Mouse (Mus musculus) myocyte (in vitro differentiated cells): ENCODE measurements around the gene Nf1. TPM values are rescaled to one million over a fixed set of nuclear protein-coding genes. Genes with fewer than 3 reads are reported as not detected.
A peak's percentile ranks its signal among the peaks of the same experiment; 100 is the strongest.

Experiments used
- H3K27me3 ChIP-seq: one replicate; pipeline ENCODE4 v1.6.1; 2011; ENCODE audit not compliant: control insufficient read depth, insufficient read depth, insufficient read length
- H3K36me3 ChIP-seq: one replicate; pipeline ENCODE4 v1.6.1; 2011; ENCODE audit not compliant: control insufficient read depth, insufficient read depth
- H3K4me2 ChIP-seq: one replicate; pipeline ENCODE4 v1.6.1; 2011; ENCODE audit warnings: low read depth, control low read depth
- H3K4me3 ChIP-seq: one replicate; pipeline ENCODE4 v1.5.1; 2011; ENCODE audit warnings: mild to moderate bottlenecking, control low read depth, moderate library complexity
- H3K79me2 ChIP-seq: one replicate; pipeline ENCODE4 v1.6.1; 2011; ENCODE audit not compliant: control insufficient read depth, insufficient read depth
- H3ac ChIP-seq: one replicate; pipeline ENCODE4 v1.6.1; 2011; ENCODE audit not compliant: control insufficient read depth, insufficient read length
- CEBPB ChIP-seq: IDR thresholded peaks from 2 replicates; pipeline ENCODE4 v1.6.1; 2011; ENCODE audit warnings: mild to moderate bottlenecking, moderate library complexity; ENCODE audit not compliant: poor library complexity, insufficient read depth, severe bottlenecking
- E2F4 ChIP-seq: IDR thresholded peaks from one replicate; pipeline ENCODE4 v1.6.1; 2011; ENCODE audit warnings: mild to moderate bottlenecking, control low read depth, moderate library complexity; ENCODE audit not compliant: insufficient read depth
- MAX ChIP-seq: IDR thresholded peaks from one replicate; pipeline ENCODE4 v1.6.1; 2011; ENCODE audit warnings: low read depth, mild to moderate bottlenecking, control low read depth
- MYOD1 ChIP-seq, 3 experiments: IDR thresholded peaks; one replicate each; pipeline ENCODE4 v1.6.1; 2011; ENCODE audit warnings: control low read depth in 2 of 3, low read depth in 2 of 3, mild to moderate bottlenecking in 2 of 3, moderate library complexity in 1 of 3; ENCODE audit not compliant: insufficient read length in 2 of 3, control insufficient read depth in 1 of 3
- MYOG ChIP-seq, 3 experiments: IDR thresholded peaks; one replicate each; pipeline ENCODE4 v1.6.1; 2011; ENCODE audit warnings: control low read depth in 2 of 3, low read depth in 2 of 3, mild to moderate bottlenecking in 2 of 3; ENCODE audit not compliant: insufficient read length in 2 of 3, control insufficient read depth in 1 of 3, insufficient read depth in 1 of 3
- POLR2A ChIP-seq: IDR thresholded peaks from one replicate; pipeline ENCODE4 v1.6.1; 2011; ENCODE audit warnings: low read depth, mild to moderate bottlenecking, control low read depth, moderate library complexity; ENCODE audit not compliant: insufficient read length
- POLR2AphosphoS2 ChIP-seq: IDR thresholded peaks from one replicate; pipeline ENCODE4 v1.6.1; 2011; ENCODE audit warnings: low read depth, control low read depth; ENCODE audit not compliant: insufficient read length
- REST ChIP-seq: IDR thresholded peaks from one replicate; pipeline ENCODE4 v1.6.1; 2011; ENCODE audit warnings: mild to moderate bottlenecking, control low read depth, moderate library complexity; ENCODE audit not compliant: insufficient read depth, insufficient read length
- SRF ChIP-seq: IDR thresholded peaks from one replicate; pipeline ENCODE4 v1.6.1; 2011; ENCODE audit warnings: low read depth; ENCODE audit not compliant: control insufficient read depth, insufficient read length
- TCF12 ChIP-seq: IDR thresholded peaks from one replicate; pipeline ENCODE4 v1.6.1; 2011; ENCODE audit warnings: mild to moderate bottlenecking, control low read depth; ENCODE audit not compliant: poor library complexity, insufficient read depth, severe bottlenecking
- TCF3 ChIP-seq: IDR thresholded peaks from one replicate; pipeline ENCODE4 v1.6.1; 2011; ENCODE audit warnings: low read depth, control low read depth; ENCODE audit not compliant: insufficient read length
- USF1 ChIP-seq: IDR thresholded peaks from one replicate; pipeline ENCODE4 v1.6.1; 2011; ENCODE audit warnings: low read depth, mild to moderate bottlenecking, control low read depth, moderate library complexity
- polyA plus RNA-seq: library from polyadenylated mRNA; unstranded; fragments of >200 nt; fragmentation: generic; extraction: Trizol; gene quantifications from one replicate; pipeline ENCODE4 v1.2.1, GENCODE M21; 2012; ENCODE audit warnings: missing spikeins

Gene Nf1
- polyA plus RNA-seq, 1 experiment = 8.2 TPM

- no peak for TF ChIP-seq POLR2AphosphoS2
- no peak for TF ChIP-seq E2F4
- no peak for TF ChIP-seq POLR2A
- no peak overlapping the region for H3K4me2 ChIP-seq
Observed at GRCm38 (mm10) chr11:79615871-79616270, 276.4 kb downstream of the Nf1 start.

GRCm38 (mm10) chr11:79617991-79618390, 278.5 kb downstream of the Nf1 start:
- H3K27me3 ChIP-seq = no peaks in the 10 kb centered on the region
- H3K4me3 ChIP-seq = no peak overlapping the region
- no peaks in the 10 kb centered on the region for H3K79me2 ChIP-seq
- no peaks in the 10 kb centered on the region for H3K36me3 ChIP-seq
- H3ac ChIP-seq = no peak overlapping the region
- H3K4me2 ChIP-seq = no peak overlapping the region
- TF ChIP-seq POLR2AphosphoS2 = no peak
- no peak for TF ChIP-seq SRF
- TF ChIP-seq MYOG (IDR thresholded peaks at IDR 0.05; ENCODE audit: control insufficient read depth in 1 of 3, insufficient read depth in 1 of 3, insufficient read length in 2 of 3, low read depth in 2 of 3) = no peak

More at GRCm38 (mm10) chr11:79615871-79616270, 276.4 kb downstream of the Nf1 start:
- H3K4me3 ChIP-seq = no peak overlapping the region
- H3K27me3 ChIP-seq = no peaks in the 10 kb centered on the region
- no peak overlapping the region for H3ac ChIP-seq
- H3K36me3 ChIP-seq = no peaks in the 10 kb centered on the region
- no peaks in the 10 kb centered on the region for H3K79me2 ChIP-seq

GRCm38 (mm10) chr11:79623029-79623428, 283.5 kb downstream of the Nf1 start:
- H3K4me2 ChIP-seq = peak overlapping the region; percentile 45
- H3K36me3 ChIP-seq = no peaks in the 10 kb centered on the region
- TF ChIP-seq TCF3 = no peak
- TF ChIP-seq USF1 = no peak
- TF ChIP-seq POLR2A = peak; percentile 12
- H3K27me3 ChIP-seq = no peaks in the 10 kb centered on the region
- H3K79me2 ChIP-seq = no peaks in the 10 kb centered on the region
- peak overlapping the region; percentile 34 for H3K4me3 ChIP-seq
- no peak overlapping the region for H3ac ChIP-seq

- Histone ChIP-seq H3K79me2 (no peaks in the 10 kb centered on the region), H3K36me3 (no peaks in the 10 kb centered on the region), H3K27me3 (peaks cover 9% of the 10 kb centered on the region), H3K4me2 (no peak overlapping the region), H3ac (no peak overlapping the region), H3K4me3 (no peak overlapping the region)
- TF ChIP-seq MYOD1 (IDR thresholded peaks at IDR 0.05; ENCODE audit: control insufficient read depth in 1 of 3, insufficient read length in 2 of 3, low read depth in 2 of 3) (no peak), SRF (no peak), E2F4 (no peak), MYOG (IDR thresholded peaks at IDR 0.05; ENCODE audit: control insufficient read depth in 1 of 3, insufficient read depth in 1 of 3, insufficient read length in 2 of 3, low read depth in 2 of 3) (no peak), MAX (no peak), TCF12 (no peak), USF1 (no peak), REST (no peak), POLR2AphosphoS2 (no peak), CEBPB (no peak), TCF3 (no peak)
Observed at GRCm38 (mm10) chr11:79624801-79625302, 285.4 kb downstream of the Nf1 start.

- no peaks in the 10 kb centered on the region for H3K36me3 ChIP-seq
- no peak overlapping the region for H3K4me3 ChIP-seq
- H3K4me2 ChIP-seq = no peak overlapping the region
- no peaks in the 10 kb centered on the region for H3K79me2 ChIP-seq
- H3K27me3 ChIP-seq = peaks cover 9% of the 10 kb centered on the region
- no peak overlapping the region for H3ac ChIP-seq
- TF ChIP-seq REST = no peak
Observed at GRCm38 (mm10) chr11:79628716-79629115, 289.2 kb downstream of the Nf1 start.

- H3K79me2 ChIP-seq = no peaks in the 10 kb centered on the region
- TF ChIP-seq MYOG (IDR thresholded peaks at IDR 0.05; ENCODE audit: control insufficient read depth in 1 of 3, insufficient read depth in 1 of 3, insufficient read length in 2 of 3, low read depth in 2 of 3) = no peak
- TF ChIP-seq MAX = no peak
- H3K36me3 ChIP-seq = no peaks in the 10 kb centered on the region
- H3K4me3 ChIP-seq = no peak overlapping the region
- no peak overlapping the region for H3ac ChIP-seq
- H3K27me3 ChIP-seq = peaks cover 9% of the 10 kb centered on the region
- no peak overlapping the region for H3K4me2 ChIP-seq
Observed at GRCm38 (mm10) chr11:79629752-79630374, 290.4 kb downstream of the Nf1 start.
